Mouse (Mus musculus) testis, adult 2 months (tissue): ENCODE data around the gene Sar1b.
"Not testable (repeated sequence)": the region's sequence is repeated elsewhere in the genome, so short reads cannot be mapped to it uniquely, and the experiment has no call there.

ENCODE experiments used
- CTCF ChIP-seq: fragments of 200-500 bp; IDR thresholded peaks from 2 replicates; pipeline ENCODE4 v1.5.1; 2012; ENCODE audit warnings: low read depth, mild to moderate bottlenecking, inconsistent platforms, low read length, moderate library complexity; ENCODE audit not compliant: control insufficient read depth, insufficient read depth, insufficient replicate concordance
- POLR2A ChIP-seq: fragments of 200-500 bp; IDR thresholded peaks from 2 replicates; pipeline ENCODE4 v1.6.1; 2012; ENCODE audit warnings: low read depth, mild to moderate bottlenecking, inconsistent platforms, low read length, moderate library complexity; ENCODE audit not compliant: control insufficient read depth

DNA sequence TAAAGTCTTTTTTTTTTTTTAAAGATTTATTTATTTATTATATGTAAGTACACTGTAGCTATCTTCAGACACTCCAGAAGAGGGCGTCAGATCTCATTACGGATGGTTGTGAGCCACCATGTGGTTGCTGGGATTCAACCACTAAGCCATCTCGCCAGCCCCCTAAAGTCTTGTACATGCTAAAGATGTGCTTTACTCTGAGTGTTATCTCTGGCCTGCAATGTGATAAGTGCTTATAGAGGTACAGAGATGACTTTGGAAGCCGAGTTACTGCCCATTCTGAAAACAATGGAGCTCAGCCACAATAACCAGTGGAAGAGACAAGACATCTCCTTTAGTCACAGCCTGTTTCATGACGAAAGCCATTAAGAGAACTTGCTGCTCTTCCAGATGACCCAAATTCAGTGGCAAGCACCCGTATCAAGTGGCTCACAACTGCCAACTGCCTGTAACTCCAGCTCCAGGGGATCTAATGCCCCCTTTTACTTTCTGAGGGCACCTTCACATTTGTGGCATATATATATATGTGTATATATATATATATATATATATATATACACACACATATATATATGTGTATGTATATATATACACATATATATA, 11.8 kb upstream of the Sar1b start:
- TF ChIP-seq CTCF, POLR2A: not testable (repeated sequence)
